Comparison of ENCODE assay signal across 21 mouse cellular contexts in genomic region chr2:84464956-84465355, GRCm38 (mm10). TPM values are rescaled to one million over a fixed set of nuclear protein-coding genes. Genes with fewer than 3 reads are reported as not detected.
A peak's percentile ranks its signal among the peaks of the same experiment; 100 is the strongest.
DNase-seq lines count a peak whose midpoint lies in the region; ATAC-seq lines count a peak whose summit lies in the region.
"Had no signal": no experiment of that assay in that cellular context is flagged by ENCODE, and none has a peak within 500 bp of the region (broad histone marks: within the 10 kb centered on the region; RNA-seq: fewer than 3 reads in every experiment).

No protein-coding gene starts in this region.

- H3K27me3 ChIP-seq in heart, embryonic 14.5 days (ENCODE audit: control insufficient read depth, insufficient read depth, low read length), result no peaks in the 10 kb centered on the region
- H3K27me3 ChIP-seq: hindbrain, embryonic 15.5 days; limb, embryonic 12.5 days had no signal

- 8% methylated on average over 7 of the region's 7 CpGs for WGBS in heart, embryonic 14.5 days

- peak overlapping the region; percentile 83 to 87 for H3K27ac ChIP-seq in heart, embryonic 14.5 days (replicated peaks in 1 of 2; ENCODE audit: control insufficient read depth in 1 of 2, insufficient read depth in 1 of 2, low read depth in 2 of 2, low read length in 2 of 2)
- H3K27ac ChIP-seq: limb, embryonic 12.5 days; liver, embryonic 14.5 days; midbrain, embryonic 10.5 days had no signal

- peak overlapping the region; percentile 51 for H3K9ac ChIP-seq in heart, embryonic 14.5 days (ENCODE audit: low read length)
- H3K9ac ChIP-seq: hindbrain, embryonic 15.5 days; limb, embryonic 12.5 days; liver, embryonic 14.5 days had no signal

- H3K36me3 ChIP-seq in heart, embryonic 14.5 days (ENCODE audit: control insufficient read depth, insufficient read depth, low read length), result peaks cover 35% of the 10 kb centered on the region
- H3K36me3 ChIP-seq: hindbrain, embryonic 15.5 days; limb, embryonic 12.5 days; midbrain, embryonic 10.5 days had no signal

- no peak for DNase-seq in heart, adult 8-10 months (ENCODE audit: low spot score)
- peak; percentile 77 for DNase-seq in NIH3T3 (ENCODE audit: low read depth)
- DNase-seq in embryo, embryonic 9.5 days (ENCODE audit: extremely low spot score), result peak; percentile 38
- peak; percentile 82 for DNase-seq in mesoderm, embryonic 11.5 days (ENCODE audit: low read depth, low spot score)
- DNase-seq in T-cell, adult 2 months (ENCODE audit: low spot score), result no peak
- DNase-seq in adrenal gland, postnatal 10 days, result no peak
- DNase-seq: adrenal gland, adult 8-10 months; cerebellum, adult 11-12 months; kidney, adult 2 months; kidney, postnatal 36 days; layer of hippocampus, adult 9-11 months; right cerebral cortex, postnatal 25 days had no signal

- H3K9me3 ChIP-seq in heart, embryonic 14.5 days (ENCODE audit: control insufficient read depth, low read length), result peaks cover 3% of the 10 kb centered on the region; the same call in 1 of the 2 replicates
- H3K9me3 ChIP-seq: G1E; hindbrain, embryonic 15.5 days; midbrain, embryonic 10.5 days had no signal

- peak; percentile 88 for ATAC-seq in heart, embryonic 14.5 days (ENCODE audit: insufficient number of reproducible peaks, insufficient read depth, low FRiP score, low read depth)
- ATAC-seq: CD4-positive, CD25-positive, alpha-beta regulatory T cell, adult 4 months; forebrain, embryonic 14.5 days; lung, postnatal 0 days had no signal

- H3K4me1 ChIP-seq in heart, embryonic 14.5 days (ENCODE audit: control insufficient read depth in 2 of 2, insufficient read depth in 2 of 2, low read length in 2 of 2), result peaks cover 2 to 21% of the 10 kb centered on the region in 2 experiments
- H3K4me1 ChIP-seq: hindbrain, embryonic 15.5 days; limb, embryonic 12.5 days; midbrain, embryonic 10.5 days had no signal

- H3K4me2 ChIP-seq in heart, embryonic 14.5 days (ENCODE audit: low read length), result peak overlapping the region; percentile 40
- H3K4me2 ChIP-seq: hindbrain, embryonic 15.5 days; limb, embryonic 12.5 days had no signal

- H3K4me3 ChIP-seq in heart, embryonic 14.5 days (ENCODE audit: control insufficient read depth in 1 of 2, insufficient read depth in 1 of 2, low read depth in 1 of 2, low read length in 2 of 2), result no peak overlapping the region
- H3K4me3 ChIP-seq: hindbrain, embryonic 15.5 days; limb, embryonic 12.5 days; midbrain, embryonic 10.5 days had no signal

RNA-seq across cellular contexts. Expression of gene Tfpi, which starts 11.6 kb away (rescaled TPM):
- polyA plus RNA-seq in heart, embryonic 14.5 days (2014; fragmentation: Nextera tagmentation; extraction: Ambion mirVana), result 87.0 and 90.8 TPM in 2 replicates
- 10 to 100 TPM; 39.5 to 67.3 (median 48.9) TPM for total RNA-seq in heart, adult 8-10 months (2022)
- total RNA-seq in adrenal gland, postnatal 10 days (2021), result 10 to 100 TPM; 37.4 to 47.0 TPM

RNA-seq across cellular contexts. Expression of gene Calcrl, which starts 39.7 kb away (rescaled TPM):
- polyA plus RNA-seq in heart, embryonic 14.5 days (2014; fragmentation: Nextera tagmentation; extraction: Ambion mirVana), result 44.6 and 55.3 TPM in 2 replicates
- total RNA-seq in heart, adult 8-10 months (2022), result 10 to 100 TPM; 18.9 to 25.4 (median 24.4) TPM
- total RNA-seq in adrenal gland, postnatal 10 days (2021), result 10 to 100 TPM; 32.0 to 33.9 TPM

Comparison
In these comparisons a context has a peak if more than half of its experiments do, and no peak if none do; other contexts are left out.
1. DNase-seq: peak in NIH3T3 (single experiment), embryo, embryonic 9.5 days (single experiment) and mesoderm, embryonic 11.5 days (single experiment); none in heart, adult 8-10 months (single experiment), T-cell, adult 2 months (single experiment) and adrenal gland, postnatal 10 days (single experiment).